Mouse (Mus musculus) lung, postnatal 4 days (tissue): Measurements from ENCODE around the gene Ero1l.

Experiments used
- DNase-seq, 2 experiments: peaks; one replicate each; pipeline ENCODE4 v3.0.0; 2021

Ero1l gene

GRCm38 (mm10) chr14:45318426-45319236, at the start of gene Ero1l:
Gene Ero1l (minus strand): TSS chr14:45318771.
- peak; percentile 87 to 91 for DNase-seq

- DNase-seq: no peak
Observed at GRCm38 (mm10) chr14:45365196-45365587, 46.6 kb upstream of the Ero1l start.

- peak; percentile 14 to 25 for DNase-seq
Observed at GRCm38 (mm10) chr14:45364211-45365195, 45.9 kb upstream of the Ero1l start.

- DNase-seq: peak; percentile 98
Observed at GRCm38 (mm10) chr14:45350931-45351859, 32.6 kb upstream of the Ero1l start, which contains the start of gene Styx. Gene Styx (plus strand): TSS chr14:45351093.

GRCm38 (mm10) chr14:45329589-45330181, 11.1 kb upstream of the Ero1l start, which contains the start of gene Psmc6:
Gene Psmc6 (plus strand): TSS chr14:45329788.
- peak; percentile 93 to 96 for DNase-seq

GRCm38 (mm10) chr14:45329018-45329588, 10.5 kb upstream of the Ero1l start:
- DNase-seq: peak in 1 of 2 experiments; percentile 10

GRCm38 (mm10) chr14:45328072-45328713, 9.6 kb upstream of the Ero1l start:
- DNase-seq: no peak

GRCm38 (mm10) chr14:45325471-45325870, 6.9 kb upstream of the Ero1l start:
- peak; percentile 39 to 41 for DNase-seq

- no peak for DNase-seq
Observed at GRCm38 (mm10) chr14:45323320-45323719, 4.7 kb upstream of the Ero1l start.

GRCm38 (mm10) chr14:45322450-45322849, 3.9 kb upstream of the Ero1l start:
- DNase-seq: no peak

- DNase-seq: no peak
Observed at GRCm38 (mm10) chr14:45321622-45322021, 3.1 kb upstream of the Ero1l start.

- DNase-seq: no peak
Observed at GRCm38 (mm10) chr14:45321067-45321466, 2.5 kb upstream of the Ero1l start.

GRCm38 (mm10) chr14:45320111-45320510, 1.5 kb upstream of the Ero1l start:
- DNase-seq: no peak

- no peak for DNase-seq
Observed at GRCm38 (mm10) chr14:45319237-45319610, 653 bp upstream of the Ero1l start.

GRCm38 (mm10) chr14:45317921-45318411, 605 bp downstream of the Ero1l start:
- no peak for DNase-seq

- DNase-seq: no peak
Observed at GRCm38 (mm10) chr14:45316927-45317326, 1.6 kb downstream of the Ero1l start.

- DNase-seq: no peak
Observed at GRCm38 (mm10) chr14:45310101-45310500, 8.5 kb downstream of the Ero1l start.

GRCm38 (mm10) chr14:45309646-45310045, 8.9 kb downstream of the Ero1l start:
- DNase-seq: peak in 1 of 2 experiments; percentile 27

- no peak for DNase-seq
Observed at GRCm38 (mm10) chr14:45307630-45308328, 10.8 kb downstream of the Ero1l start.

- no peak for DNase-seq
Observed at GRCm38 (mm10) chr14:45305852-45306251, 12.7 kb downstream of the Ero1l start.
